15 mouse cellular contexts compared by ENCODE assay signal in the genomic region with DNA sequence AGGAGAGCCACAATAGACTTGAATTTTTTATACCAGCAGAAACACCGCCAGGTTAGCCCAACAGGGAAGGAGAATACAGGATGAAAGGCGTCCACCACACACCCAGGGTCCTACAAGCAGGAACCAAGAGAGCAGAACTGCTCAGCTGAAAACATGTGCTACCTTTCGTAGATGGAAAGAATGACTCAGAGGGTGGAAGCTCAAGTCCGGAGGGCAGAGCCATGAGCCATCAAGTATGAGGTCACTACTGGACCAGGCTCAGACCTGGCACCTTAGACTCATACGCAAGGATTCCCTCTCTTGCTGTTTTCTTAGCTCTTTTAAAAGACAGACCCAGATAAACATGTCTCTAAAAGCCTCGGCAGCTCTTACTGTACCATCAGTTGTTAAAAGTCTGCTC.
DNase-seq lines count a peak whose midpoint lies in the region; ATAC-seq and TF ChIP-seq lines count a peak whose summit lies in the region.
"Had no signal": no experiment of that assay in that cellular context is flagged by ENCODE, and none has a peak within 500 bp of the region (broad histone marks: within the 10 kb centered on the region; RNA-seq: fewer than 3 reads in every experiment).

No protein-coding gene starts in this region.

- H3K36me3 ChIP-seq in midbrain, embryonic 15.5 days (replicated peaks) = no peaks in the 10 kb centered on the region
- H3K36me3 ChIP-seq: hindbrain, embryonic 13.5 days; liver, embryonic 12.5 days had no signal

- ATAC-seq in midbrain, embryonic 15.5 days (replicated peaks) = no peak
- ATAC-seq: CD4-positive, CD25-positive, alpha-beta regulatory T cell, adult 4 months; liver, embryonic 12.5 days; Patski had no signal

- no peak overlapping the region for H3K4me2 ChIP-seq in midbrain, embryonic 15.5 days
- H3K4me2 ChIP-seq: hindbrain, embryonic 13.5 days; liver, embryonic 12.5 days had no signal

- H3K9ac ChIP-seq in midbrain, embryonic 15.5 days = no peak overlapping the region
- H3K9ac ChIP-seq: hindbrain, embryonic 13.5 days; liver, embryonic 12.5 days had no signal

- H3K4me1 ChIP-seq in midbrain, embryonic 15.5 days = peaks cover 19% of the 10 kb centered on the region; the same call in 1 of the 2 replicates
- H3K4me1 ChIP-seq: liver, embryonic 12.5 days had no signal

- H3K9me3 ChIP-seq in midbrain, embryonic 15.5 days = no peaks in the 10 kb centered on the region
- H3K9me3 ChIP-seq: hindbrain, embryonic 13.5 days; liver, embryonic 12.5 days had no signal

- H3K27me3 ChIP-seq in midbrain, embryonic 15.5 days (replicated peaks) = no peaks in the 10 kb centered on the region
- H3K27me3 ChIP-seq: hindbrain, embryonic 13.5 days; liver, embryonic 12.5 days had no signal

- TF ChIP-seq CTCF in gastrocnemius, adult 2 months (IDR thresholded peaks at IDR 0.05) = no peak

- peak overlapping the region; percentile 67 for H3K27ac ChIP-seq in gastrocnemius, adult 2 months
- H3K27ac ChIP-seq in midbrain, embryonic 15.5 days = no peak overlapping the region
- H3K27ac ChIP-seq: hindbrain, embryonic 13.5 days; liver, embryonic 12.5 days had no signal

- intact Hi-C loops in gastrocnemius, adult 2 months (cut with DNase I) = no loop called here
- intact Hi-C loops in gastrocnemius, postnatal 36 days (cut with DNase I) = no loop called here
- intact Hi-C loops in heart, postnatal 10 days (cut with DNase I) = no loop called here

- no peak overlapping the region for H3K4me3 ChIP-seq in gastrocnemius, adult 2 months
- no peak overlapping the region for H3K4me3 ChIP-seq in midbrain, embryonic 15.5 days
- H3K4me3 ChIP-seq: hindbrain, embryonic 13.5 days; liver, embryonic 12.5 days had no signal

- peak; percentile 67 for DNase-seq in gastrocnemius, adult 2 months
- no peak for DNase-seq in gastrocnemius, postnatal 36 days
- peak; percentile 75 for DNase-seq in 416B (ENCODE audit: low read depth)
- DNase-seq in brain, adult 2 months (ENCODE audit: low read depth, low spot score) = peak; percentile 36
- DNase-seq in heart, postnatal 10 days = peak; percentile 37 to 47
- DNase-seq in kidney, postnatal 10 days = no peak
- no peak for DNase-seq in spleen, postnatal 4 days (ENCODE audit: low spot score in 2 of 2)
- DNase-seq: embryo, embryonic 11 days; kidney, adult 11 months; kidney, postnatal 4 days had no signal

- WGBS in midbrain, embryonic 15.5 days = 97% methylated on average over 6 of the region's 6 CpGs

Comparison
In these comparisons a context has a peak if more than half of its experiments do, and no peak if none do; other contexts are left out.
1. DNase-seq: peak in gastrocnemius, adult 2 months (single experiment), 416B (single experiment), brain, adult 2 months (single experiment) and heart, postnatal 10 days (2 of 2); none in gastrocnemius, postnatal 36 days (0 of 2), kidney, postnatal 10 days (single experiment) and spleen, postnatal 4 days (0 of 2).